Mouse (Mus musculus) cerebellum, postnatal 4 days (tissue): ENCODE results near the gene Olfr655.

Experiments used
- DNase-seq, 2 experiments: peaks; one replicate each; pipeline ENCODE4 v3.0.0; 2022; ENCODE audit warnings: low spot score in 2 of 2, mixed read lengths in 1 of 2

Olfr655 gene

GRCm38 (mm10) chr7:104601679-104602078 lies at the start of gene Olfr655:
TSS of gene Olfr655 (minus strand) at chr7:104601779.
- DNase-seq: no peak

GRCm38 (mm10) chr7:104646841-104647482 lies 45.4 kb upstream of the Olfr655 start, which contains the start of gene Olfr658:
TSS of gene Olfr658 (minus strand) at chr7:104647305.
- DNase-seq: peak; percentile 23 to 24

- DNase-seq: no peak
Measured at GRCm38 (mm10) chr7:104624494-104624893, 22.9 kb upstream of the Olfr655 start, which contains the start of gene Olfr657. TSS of gene Olfr657 (plus strand) at chr7:104624794.

DNA sequence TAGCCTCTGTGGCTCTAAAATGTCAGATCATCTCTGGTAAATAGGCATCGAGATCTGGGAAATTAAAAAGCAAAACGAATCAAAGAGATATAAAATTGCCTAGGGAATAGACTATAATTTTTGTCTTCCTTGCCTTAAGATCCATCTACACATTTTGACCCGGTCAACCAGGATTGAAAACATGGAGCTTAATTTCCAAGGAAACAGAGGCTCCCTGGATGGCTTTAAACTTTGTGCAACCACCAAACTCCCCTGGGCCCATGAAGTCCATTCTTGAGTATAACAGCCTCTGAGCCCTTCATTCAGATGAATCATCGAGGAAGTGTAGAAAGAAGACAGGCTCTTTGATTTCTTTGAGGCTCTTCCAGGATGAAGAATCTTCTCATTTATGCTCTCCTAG lies 12.1 kb upstream of the Olfr655 start, which contains the start of gene Olfr656:
Gene Olfr656, plus strand, starts transcription at position 301 of the 400 bp plus-strand sequence.
- DNase-seq: no peak

DNA sequence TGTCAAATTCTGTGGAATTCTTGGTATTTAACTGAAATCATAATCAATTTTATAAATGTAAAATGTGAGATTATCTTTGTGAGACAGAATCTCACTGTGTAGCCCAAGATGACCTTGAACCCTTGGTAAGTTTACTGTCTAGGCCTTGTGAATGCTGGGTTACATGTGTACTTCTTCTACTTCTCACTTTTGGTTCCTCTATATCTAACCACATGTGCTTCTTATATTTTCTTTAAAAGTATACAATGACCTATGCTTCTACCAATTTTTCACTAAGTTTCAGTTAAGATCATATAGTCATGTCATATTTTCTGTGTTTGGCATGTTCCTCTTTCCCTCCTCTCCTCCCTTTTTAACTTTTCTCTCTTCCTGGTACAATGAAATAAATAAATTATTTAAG lies 3.1 kb upstream of the Olfr655 start:
- no peak for DNase-seq

DNA sequence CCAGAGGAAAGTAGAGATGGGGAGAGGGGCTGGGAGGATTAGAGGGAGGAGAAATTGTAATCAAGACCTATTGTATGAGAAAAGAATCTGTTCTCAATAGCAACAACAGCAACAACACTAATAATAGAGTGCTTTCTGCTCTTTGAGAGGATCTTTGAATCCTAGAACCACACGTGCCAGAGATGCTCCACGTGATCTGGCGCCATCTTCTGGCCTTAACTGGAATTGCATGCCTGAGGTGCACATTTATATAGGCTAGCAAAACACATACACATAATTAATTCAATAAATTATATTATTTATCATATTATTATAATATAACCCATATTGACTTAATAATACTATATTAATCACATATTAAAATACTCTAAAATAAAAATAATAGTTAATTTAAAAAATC lies 1.6 kb upstream of the Olfr655 start:
- DNase-seq: peak in 1 of 2 experiments; percentile 10

DNA sequence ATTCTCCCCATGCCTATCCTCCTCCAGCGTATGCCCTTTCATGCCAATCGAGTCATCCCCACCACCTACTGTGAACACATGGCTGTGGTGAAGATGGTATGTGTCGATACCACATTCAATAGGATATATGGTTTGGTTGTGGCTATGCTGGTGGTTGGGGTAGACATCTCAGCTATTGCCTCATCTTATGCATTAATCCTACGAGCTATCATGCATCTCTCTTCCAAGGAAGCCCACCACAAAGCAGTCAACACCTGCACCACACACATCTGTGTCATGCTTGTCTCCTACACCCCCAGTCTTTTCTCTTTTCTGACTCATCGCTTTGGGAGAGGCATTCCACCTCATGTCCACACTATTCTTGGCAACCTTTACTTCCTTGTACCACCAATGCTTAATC lies 13.3 kb downstream of the Olfr655 start:
- no peak for DNase-seq

DNA sequence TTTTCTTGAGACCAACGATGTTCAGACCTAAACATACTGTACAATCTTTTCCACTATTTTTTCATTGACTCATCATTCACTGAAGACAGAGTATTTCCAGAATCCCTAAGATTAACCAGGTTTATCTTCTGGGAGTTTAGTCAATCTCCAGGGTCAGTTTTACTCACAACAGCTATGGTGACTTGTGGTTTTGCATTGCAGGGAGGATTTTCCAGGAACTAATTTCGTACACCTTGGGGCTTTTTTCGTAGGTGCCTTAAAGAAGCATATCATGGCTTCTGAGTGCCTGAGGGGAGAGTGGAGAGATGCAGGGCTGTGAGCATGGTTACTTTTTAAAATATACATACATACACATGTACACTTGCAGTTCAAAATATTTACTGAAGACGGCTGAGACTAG lies 14.9 kb downstream of the Olfr655 start, which contains the start of gene Olfr654:
Gene Olfr654, plus strand, starts transcription at position 301 of the 400 bp plus-strand sequence.
- no peak for DNase-seq

- no peak for DNase-seq
Measured at GRCm38 (mm10) chr7:104581429-104581828, 20.1 kb downstream of the Olfr655 start.

DNA sequence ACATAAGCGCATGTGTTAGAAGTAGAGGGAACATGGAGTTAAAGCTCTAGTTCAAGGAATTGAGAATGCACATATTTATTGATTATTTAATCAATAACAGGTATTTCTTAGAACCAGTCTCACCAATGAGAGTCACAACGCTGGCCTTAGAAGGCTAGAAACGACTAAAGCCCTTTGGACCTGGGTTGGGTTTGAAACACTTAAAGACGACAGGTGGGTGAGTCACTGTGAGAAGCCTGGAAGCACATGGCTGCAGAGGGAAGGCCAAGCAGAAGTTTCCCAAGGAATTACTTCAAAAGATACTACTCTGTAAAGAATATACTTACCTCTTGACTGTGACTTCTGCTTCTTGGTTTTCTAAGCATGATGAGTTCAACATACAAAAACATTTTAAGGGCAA lies 20.7 kb downstream of the Olfr655 start:
- no peak for DNase-seq

DNA sequence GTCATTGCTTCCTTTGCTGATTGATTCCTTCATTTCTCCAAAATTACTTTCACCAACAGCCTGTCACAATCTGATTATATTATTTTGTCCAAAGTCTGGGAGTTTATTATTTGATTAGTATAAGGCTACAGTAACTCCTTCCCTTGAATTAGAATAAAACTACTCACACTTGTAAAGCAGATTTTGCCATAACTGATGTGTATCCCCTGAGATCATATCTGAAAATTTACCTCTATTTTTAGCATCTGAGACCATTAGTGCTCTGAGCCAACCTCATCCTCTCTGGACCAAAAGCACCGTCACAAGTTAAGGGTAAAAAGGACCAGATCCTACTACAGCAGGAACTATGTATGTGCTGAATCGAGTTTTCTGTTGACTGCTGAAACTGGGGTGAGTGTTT lies 24.6 kb downstream of the Olfr655 start, which contains the start of gene Olfr653:
Gene Olfr653, plus strand, starts transcription at position 301 of the 400 bp plus-strand sequence.
- DNase-seq: no peak

DNA sequence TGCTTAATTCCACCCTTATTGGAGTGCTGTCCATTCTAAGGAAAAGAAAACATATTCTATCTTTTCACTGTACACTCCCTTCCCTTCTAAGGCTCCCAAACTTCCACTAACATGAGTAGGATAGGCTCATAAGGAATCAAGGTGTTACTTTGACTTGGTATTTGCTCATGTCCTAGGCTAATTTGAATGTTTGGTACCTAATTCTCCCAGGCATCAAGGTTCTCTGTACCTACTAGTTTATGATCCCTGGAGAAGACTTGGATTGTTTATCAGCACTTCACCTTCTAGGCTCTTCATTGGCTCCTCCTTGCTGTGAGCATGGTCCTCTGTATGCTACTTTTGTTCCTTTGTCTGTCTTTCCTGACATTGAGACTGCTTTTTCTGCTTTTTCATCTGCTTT lies 41.0 kb downstream of the Olfr655 start, which contains the start of gene Olfr652:
Gene Olfr652, plus strand, starts transcription at position 301 of the 400 bp plus-strand sequence.
- no peak for DNase-seq

GRCm38 (mm10) chr7:104552700-104553099 lies 48.9 kb downstream of the Olfr655 start:
- DNase-seq: no peak

GRCm38 (mm10) chr7:104549833-104550232 lies 51.7 kb downstream of the Olfr655 start, which contains the start of gene Olfr651:
TSS of gene Olfr651 (plus strand) at chr7:104550133.
- DNase-seq: no peak
